Comparison of ENCODE assay signal across 13 mouse cellular contexts in genomic region chr14:78703989-78704388, GRCm38 (mm10).
"Had no signal": no experiment of that assay in that cellular context is flagged by ENCODE, and none has a peak within 500 bp of the region (broad histone marks: within the 10 kb centered on the region; RNA-seq: fewer than 3 reads in every experiment).

No protein-coding gene starts in this region.

- DNase-seq: lung, adult 18-20 months; lung, embryonic 14.5 days; lung, postnatal 10 days; lung, postnatal 4 days; midbrain, embryonic 14.5 days; retina, postnatal 1 day; right cerebral cortex, adult 18-20 months; right cerebral cortex, postnatal 25 days; right cerebral cortex, postnatal 4 days; spleen, adult 18-20 months; thymus, adult 2 months; thymus, postnatal 25 days; thymus, postnatal 4 days had no signal
